Mouse (Mus musculus): ENCODE measurements around the gene Tbl1xr1.

The Tbl1xr1 gene

GRCm38 (mm10) chr3:22142846-22143641 lies 66.6 kb downstream of the Tbl1xr1 start:
- peak; percentile 81 for DNase-seq (ENCODE audit: low read depth, low spot score)

DNA sequence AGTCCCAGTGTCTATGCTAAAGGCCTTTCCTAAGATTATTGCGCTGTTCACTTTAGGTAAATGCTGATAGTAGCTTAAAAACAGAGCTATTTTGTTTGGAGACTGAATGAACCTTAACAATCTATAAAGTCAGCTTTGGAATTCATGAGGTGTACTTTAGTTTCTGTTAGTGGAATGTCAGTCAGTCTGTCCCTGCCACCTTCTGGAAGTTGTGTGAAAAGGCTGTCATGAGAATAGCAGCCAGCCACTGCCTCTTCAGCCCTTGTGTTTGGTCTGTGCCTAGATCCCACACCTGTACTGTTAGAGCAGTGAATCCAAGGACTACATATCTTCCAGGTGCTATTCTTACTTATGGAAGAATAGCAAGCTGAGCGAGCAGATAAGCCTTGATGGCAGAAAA lies 67.8 kb downstream of the Tbl1xr1 start:
- peak; percentile 51 for DNase-seq (ENCODE audit: low read depth, low spot score)

GRCm38 (mm10) chr3:22147433-22147927 lies 71.0 kb downstream of the Tbl1xr1 start:
- DNase-seq (ENCODE audit: low read depth, low spot score), result no peak

DNA sequence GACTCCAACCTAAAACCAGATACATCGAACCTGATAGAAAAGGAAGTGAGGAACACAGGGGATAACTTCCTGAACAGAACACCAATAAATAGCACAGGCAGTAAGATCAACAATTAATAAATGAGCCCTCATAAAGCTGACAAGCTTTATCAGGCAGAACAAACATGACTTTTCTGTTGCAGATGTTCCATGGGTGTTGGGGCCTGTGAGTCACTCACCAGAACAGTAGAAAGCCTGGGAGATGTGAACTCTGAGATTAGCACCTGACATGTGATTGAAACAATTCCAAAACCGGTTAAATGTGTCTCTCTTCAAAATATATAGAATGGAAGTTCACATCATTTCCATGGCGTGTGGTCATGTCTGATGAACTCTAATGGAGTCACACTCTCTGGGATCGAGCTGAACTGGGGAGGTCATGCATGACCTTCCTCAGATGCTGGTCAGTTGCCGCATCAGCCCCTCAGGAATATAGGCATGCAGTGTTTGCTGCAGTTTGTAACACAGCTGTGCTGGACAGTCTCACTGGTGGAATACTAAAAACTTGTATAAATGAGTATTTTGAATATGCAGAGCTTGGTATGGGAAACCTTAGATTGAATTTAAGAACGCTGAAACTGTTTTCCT lies 72.0 kb downstream of the Tbl1xr1 start:
- DNase-seq (ENCODE audit: low read depth, low spot score), result no peak

GRCm38 (mm10) chr3:22150872-22151530 lies 74.5 kb downstream of the Tbl1xr1 start:
- peak; percentile 65 for DNase-seq (ENCODE audit: low read depth, low spot score)

GRCm38 (mm10) chr3:22152773-22153172 lies 76.3 kb downstream of the Tbl1xr1 start:
- peak; percentile 51 for DNase-seq (ENCODE audit: low read depth, low spot score)

DNA sequence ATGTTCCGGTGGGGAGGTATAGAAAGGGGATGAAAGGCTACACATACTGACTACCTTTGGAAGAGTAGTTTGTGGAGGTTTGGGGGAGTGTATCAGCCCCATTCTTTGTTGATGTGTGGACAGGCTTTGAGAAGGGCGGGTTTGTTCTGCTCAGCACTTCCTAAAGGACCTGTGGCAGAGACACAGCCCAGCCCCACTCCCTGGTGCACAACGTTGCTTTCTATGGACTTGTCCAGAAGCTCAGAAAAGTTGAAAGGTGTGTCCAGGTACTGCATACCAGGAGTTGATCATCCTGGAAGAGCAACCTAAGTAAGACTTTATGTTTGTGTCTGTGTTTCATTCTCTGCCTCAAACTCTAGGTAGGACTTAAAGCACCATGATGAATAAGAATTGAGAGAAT lies 78.1 kb downstream of the Tbl1xr1 start:
- no peak for DNase-seq (ENCODE audit: low read depth, low spot score)

DNA sequence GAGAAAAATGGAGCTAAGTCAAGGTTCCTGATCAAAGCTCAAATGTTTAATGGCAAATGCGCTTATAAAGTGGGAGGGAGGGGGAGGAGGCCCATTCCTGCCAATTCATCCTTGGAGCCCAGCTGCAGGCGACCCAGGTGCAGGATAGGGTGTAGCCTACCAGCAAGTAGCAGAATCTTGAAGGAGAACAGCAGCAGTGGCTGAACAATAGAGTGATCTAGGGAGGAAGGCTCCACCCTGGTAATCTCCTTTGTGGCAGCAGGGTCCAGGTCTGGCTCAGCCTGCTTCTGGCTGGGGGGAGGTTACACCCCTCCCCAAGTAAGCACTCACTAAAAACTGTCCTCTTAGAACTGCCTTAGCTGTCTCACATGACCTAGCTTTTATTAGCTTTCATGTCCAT lies 79.9 kb downstream of the Tbl1xr1 start:
- DNase-seq (ENCODE audit: low read depth, low spot score), result no peak

- no peak for DNase-seq (ENCODE audit: low read depth, low spot score)
Observed at GRCm38 (mm10) chr3:22162948-22163347, 86.5 kb downstream of the Tbl1xr1 start.

DNA sequence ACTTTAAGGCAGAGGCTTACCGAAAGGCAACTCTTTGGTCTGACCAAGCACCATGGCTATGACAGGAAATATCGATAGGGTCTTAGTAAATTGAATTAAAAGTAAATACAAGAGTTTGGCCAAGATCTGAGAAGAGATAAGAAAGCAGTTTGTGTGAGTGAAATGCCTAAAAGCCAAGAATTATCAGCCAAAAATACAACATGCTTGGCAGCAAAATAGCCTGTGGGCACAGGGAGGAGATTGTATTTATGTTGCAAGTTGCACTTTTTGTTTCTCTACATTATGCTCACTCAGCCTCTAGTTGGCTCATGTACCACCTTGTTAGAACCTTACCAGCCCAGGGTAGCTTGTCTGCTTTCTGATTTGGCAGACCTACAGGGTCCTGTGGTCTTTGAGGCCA lies 91.4 kb downstream of the Tbl1xr1 start:
- DNase-seq (ENCODE audit: low read depth, low spot score), result no peak

GRCm38 (mm10) chr3:22168432-22168831 lies 92.0 kb downstream of the Tbl1xr1 start:
- DNase-seq (ENCODE audit: low read depth, low spot score), result no peak

- no peak for DNase-seq (ENCODE audit: low read depth, low spot score)
Observed at GRCm38 (mm10) chr3:22171526-22171925, 95.1 kb downstream of the Tbl1xr1 start.

- DNase-seq (ENCODE audit: low read depth, low spot score), result no peak
Observed at GRCm38 (mm10) chr3:22172410-22172809, 96.0 kb downstream of the Tbl1xr1 start.

DNA sequence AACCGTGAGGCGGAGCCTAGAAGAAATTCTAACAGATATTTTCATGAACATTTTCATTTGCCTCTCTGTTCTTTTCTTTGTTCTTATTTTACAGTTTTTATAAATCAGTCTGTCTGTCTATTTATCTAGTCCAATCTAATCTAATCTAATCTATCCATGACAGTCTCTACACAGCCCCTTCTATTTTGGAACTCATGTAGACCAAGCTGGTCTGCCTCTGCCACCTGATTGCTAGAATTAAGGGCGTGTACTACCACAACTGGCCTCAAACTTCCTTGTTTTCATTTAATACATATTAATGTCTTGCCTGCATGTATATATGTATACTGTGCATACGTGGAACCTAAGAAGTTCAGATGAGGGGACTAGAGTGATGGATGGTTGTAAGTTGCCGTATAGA lies 96.7 kb downstream of the Tbl1xr1 start:
- no peak for DNase-seq (ENCODE audit: low read depth, low spot score)

GRCm38 (mm10) chr3:22174232-22174631 lies 97.8 kb downstream of the Tbl1xr1 start:
- DNase-seq (ENCODE audit: low read depth, low spot score), result no peak

GRCm38 (mm10) chr3:22180076-22180475 lies 103.6 kb downstream of the Tbl1xr1 start:
- DNase-seq (ENCODE audit: low read depth, low spot score), result no peak

GRCm38 (mm10) chr3:22181026-22181425 lies 104.6 kb downstream of the Tbl1xr1 start:
- DNase-seq (ENCODE audit: low read depth, low spot score), result no peak

- no peak for DNase-seq (ENCODE audit: low read depth, low spot score)
Observed at GRCm38 (mm10) chr3:22185265-22185664, 108.8 kb downstream of the Tbl1xr1 start.

DNA sequence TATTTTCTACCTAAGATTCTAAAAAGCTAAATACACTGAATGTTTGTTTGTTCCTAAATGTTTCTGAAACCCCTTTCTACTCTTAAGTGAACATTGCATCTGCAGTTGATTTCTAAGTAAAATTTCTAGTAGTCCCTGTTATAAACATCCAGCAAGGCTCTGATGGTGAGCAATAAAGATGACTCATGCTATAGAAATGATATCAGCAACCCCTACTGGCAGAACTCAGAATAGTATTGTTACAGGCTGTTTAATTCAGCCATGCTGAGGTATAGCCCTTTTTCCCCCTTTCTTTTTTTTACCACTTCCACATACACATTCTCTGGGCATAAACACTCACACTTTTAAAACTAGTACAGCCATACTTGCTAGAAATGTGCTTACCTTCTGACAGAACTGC lies 114.0 kb downstream of the Tbl1xr1 start:
- DNase-seq (ENCODE audit: low read depth, low spot score), result peak; percentile 73

DNA sequence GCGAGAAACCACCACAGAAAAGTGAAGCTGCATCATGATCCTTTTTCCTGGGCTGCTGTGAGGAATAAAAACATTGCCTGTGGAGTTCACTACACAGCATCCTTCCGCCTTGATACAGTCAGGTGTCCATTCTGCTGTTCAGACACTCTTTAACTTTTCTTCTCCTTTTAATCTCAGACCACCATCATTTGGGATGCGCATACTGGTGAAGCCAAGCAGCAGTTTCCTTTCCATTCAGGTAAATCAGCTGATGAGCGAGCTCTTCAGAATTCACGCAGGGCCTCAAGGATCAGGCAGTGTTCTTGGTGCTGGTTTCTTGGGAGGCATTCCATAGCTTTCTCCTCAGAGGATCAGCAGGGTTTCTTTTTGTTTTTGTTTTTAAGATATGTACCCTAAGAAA lies 116.5 kb downstream of the Tbl1xr1 start:
- DNase-seq (ENCODE audit: low read depth, low spot score), result no peak

GRCm38 (mm10) chr3:22194185-22194856 lies 117.9 kb downstream of the Tbl1xr1 start:
- DNase-seq (ENCODE audit: low read depth, low spot score), result no peak

DNA sequence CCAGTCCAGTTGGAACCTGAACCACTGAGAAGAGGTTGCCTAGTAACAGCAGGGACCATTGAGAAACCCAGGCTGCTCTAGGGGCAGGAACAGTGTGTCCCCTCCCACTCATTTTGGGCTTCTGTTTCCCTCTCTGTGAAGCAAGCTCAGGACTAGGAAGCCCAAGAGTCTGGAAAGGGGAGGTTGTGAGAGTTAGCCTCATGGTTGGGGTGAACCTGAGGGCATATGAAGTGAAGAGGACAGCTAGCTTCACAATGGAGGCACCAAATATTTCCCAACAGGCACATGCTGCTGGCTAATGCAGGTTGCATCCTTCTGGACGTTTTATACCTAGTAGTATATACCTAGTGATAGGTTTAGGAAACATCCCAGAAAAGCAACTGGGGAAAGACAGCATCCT lies 122.3 kb downstream of the Tbl1xr1 start:
- DNase-seq (ENCODE audit: low read depth, low spot score), result no peak
